Mouse (Mus musculus) liver, embryonic 14.5 days (tissue): ENCODE data around the gene Spock1. TPM values are rescaled to one million over a fixed set of nuclear protein-coding genes. Genes with fewer than 3 reads are reported as not detected.

Experiments
- ATAC-seq: fragments of 200-750 bp; cut with Nextera tagmentation; 2 replicates; pipeline ENCODE4 v1.8.0; 2017; ENCODE audit warnings: moderate number of reproducible peaks, mild to moderate bottlenecking, moderate library complexity; ENCODE audit not compliant: insufficient read depth
- DNase-seq, 3 experiments: peaks; one replicate each; pipeline ENCODE4 v3.0.0-alpha.2; 2012 to 2013; ENCODE audit warnings: low read depth in 3 of 3, low spot score in 3 of 3
- H3K27ac ChIP-seq: fragments of 300-500 bp; sonication (generic); 2 replicates; pipeline ENCODE4 v1.5.1; 2014; ENCODE audit warnings: moderate library complexity, mild to moderate bottlenecking, control low read depth, inconsistent platforms
- H3K27me3 ChIP-seq: fragments of 300-500 bp; sonication (generic); 2 replicates; pipeline ENCODE4 v1.6.1; 2014; ENCODE audit warnings: mild to moderate bottlenecking, low read length, moderate library complexity; ENCODE audit not compliant: control insufficient read depth, insufficient read depth
- H3K36me3 ChIP-seq: fragments of 300-500 bp; sonication (generic); replicated peaks from 2 replicates; pipeline ENCODE4 v1.6.1; 2014; ENCODE audit warnings: low read depth; ENCODE audit not compliant: control insufficient read depth, insufficient read depth
- H3K4me1 ChIP-seq, 2 experiments: fragments of 200-500 bp in 1 of 2; fragments of 300-500 bp in 1 of 2; sonication (generic) in 1 of 2; replicated peaks; 2 replicates each; pipeline ENCODE4 v1.6.1; 2012 to 2014; ENCODE audit warnings: antibody characterized with exemption in 1 of 2, inconsistent platforms in 1 of 2, low read length in 1 of 2; ENCODE audit not compliant: control insufficient read depth in 2 of 2, insufficient read depth in 2 of 2
- H3K4me2 ChIP-seq: fragments of 300-500 bp; sonication (generic); 2 replicates; pipeline ENCODE4 v1.6.1; 2014; ENCODE audit warnings: low read depth, mild to moderate bottlenecking, control low read depth, moderate library complexity
- H3K4me3 ChIP-seq, 2 experiments: fragments of 200-500 bp in 1 of 2; fragments of 300-500 bp in 1 of 2; sonication (generic) in 1 of 2; 2 replicates each; pipeline ENCODE4 v1.5.1; 2012 to 2014; ENCODE audit warnings: low read depth in 2 of 2, low read length in 2 of 2, mild to moderate bottlenecking in 2 of 2, control low read depth in 1 of 2, inconsistent platforms in 1 of 2, moderate library complexity in 1 of 2; ENCODE audit not compliant: insufficient read depth in 1 of 2
- H3K9ac ChIP-seq: fragments of 300-500 bp; sonication (generic); replicated peaks from 2 replicates; pipeline ENCODE4 v1.6.1; 2014; ENCODE audit warnings: mild to moderate bottlenecking, control low read depth, moderate library complexity
- H3K9me3 ChIP-seq: fragments of 300-500 bp; sonication (generic); 2 replicates; pipeline ENCODE4 v1.6.1; 2016; ENCODE audit warnings: low read length, mixed read lengths; ENCODE audit not compliant: control insufficient read depth
- CTCF ChIP-seq: IDR thresholded peaks from 2 replicates; pipeline ENCODE4 v1.5.1; 2016; ENCODE audit warnings: antibody characterized with exemption, low read depth, control low read depth
- EP300 ChIP-seq: IDR thresholded peaks from 2 replicates; pipeline ENCODE4 v1.6.1; 2016; ENCODE audit warnings: antibody characterized with exemption, low read depth
- WGBS: fragments of 180-500 bp; shearing (Covaris S2); extraction: QIAGEN DNeasy Blood & Tissue Kit; methylation state at CpG from one replicate; pipeline ENCODE4 v1.1.7; 2014; ENCODE audit not compliant: insufficient replicate concordance; 5-methylcytosine and 5-hydroxymethylcytosine counted together
- polyA plus RNA-seq, 2 experiments: library from polyadenylated mRNA; depleted of rRNA in 1 of 2; stranded (reverse) in 1 of 2; unstranded in 1 of 2; fragments of >200 nt; fragmentation: Nextera tagmentation in 1 of 2; extraction: Ambion mirVana in 1 of 2; gene quantifications; 2 replicates each; pipeline versions ENCODE4 v1.2.1 to v1.2.3; 2012 to 2014

Spock1 gene
- polyA plus RNA-seq, 2 experiments, result 0.06 TPM; not detected in 1

DNA sequence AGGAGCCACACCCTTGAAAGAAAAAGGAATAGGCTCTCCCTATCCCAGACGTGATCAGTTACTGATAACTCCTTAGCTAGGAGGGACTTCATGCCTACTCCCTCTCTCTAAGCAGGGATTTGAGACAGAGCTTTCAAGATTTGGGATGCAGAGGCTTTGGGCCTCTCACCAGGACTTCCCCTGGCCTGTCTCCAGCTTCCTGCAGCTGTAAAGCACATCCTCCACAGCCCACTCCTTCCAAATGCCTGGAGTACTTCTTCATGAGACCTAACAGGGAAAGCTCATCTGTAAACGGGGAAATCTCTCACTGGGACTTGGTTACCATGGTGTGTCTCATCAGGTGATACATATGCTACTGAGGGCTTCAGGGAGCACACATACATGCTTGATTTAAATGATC is 97.3 kb downstream of the Spock1 start:
- no peak overlapping the region for H3K9ac ChIP-seq
- DNase-seq (no peak), ATAC-seq (no peak)
- no peak overlapping the region for H3K4me2 ChIP-seq
- no peaks in the 10 kb centered on the region for H3K27me3 ChIP-seq
- TF ChIP-seq EP300 (no peak), CTCF (no peak)
- peaks cover 0 to 2% of the 10 kb centered on the region in 2 experiments; a peak in 1 of 4 replicates for H3K4me1 ChIP-seq
- no peak overlapping the region for H3K4me3 ChIP-seq
- H3K27ac ChIP-seq, result no peak overlapping the region
- WGBS, result 31% methylated on average over 2 of the region's 2 CpGs
- no peaks in the 10 kb centered on the region for H3K36me3 ChIP-seq
- H3K9me3 ChIP-seq, result no peaks in the 10 kb centered on the region

DNA sequence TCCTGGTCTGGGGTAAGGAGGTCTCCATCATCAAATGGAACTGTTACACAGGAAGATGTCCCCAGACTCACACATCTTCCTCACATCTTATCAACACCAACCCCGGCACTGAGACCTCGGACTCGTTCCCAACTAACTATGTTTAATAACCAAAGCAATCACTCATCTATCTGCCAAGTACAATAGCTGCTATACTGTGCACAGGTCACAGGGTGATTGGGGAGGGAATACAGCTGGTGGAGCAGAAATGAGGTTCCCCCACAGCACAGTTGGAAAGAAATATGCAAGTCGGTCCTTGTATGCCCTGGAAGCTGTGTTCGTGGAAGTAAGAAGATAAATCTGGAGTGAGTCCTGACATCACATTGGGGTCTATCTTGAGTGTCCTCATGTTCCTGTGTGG is 98.0 kb downstream of the Spock1 start:
- WGBS, result 68% methylated on average over 5 of the region's 5 CpGs
- no peak for ATAC-seq
- TF ChIP-seq CTCF, result no peak
- no peak for TF ChIP-seq EP300

DNA sequence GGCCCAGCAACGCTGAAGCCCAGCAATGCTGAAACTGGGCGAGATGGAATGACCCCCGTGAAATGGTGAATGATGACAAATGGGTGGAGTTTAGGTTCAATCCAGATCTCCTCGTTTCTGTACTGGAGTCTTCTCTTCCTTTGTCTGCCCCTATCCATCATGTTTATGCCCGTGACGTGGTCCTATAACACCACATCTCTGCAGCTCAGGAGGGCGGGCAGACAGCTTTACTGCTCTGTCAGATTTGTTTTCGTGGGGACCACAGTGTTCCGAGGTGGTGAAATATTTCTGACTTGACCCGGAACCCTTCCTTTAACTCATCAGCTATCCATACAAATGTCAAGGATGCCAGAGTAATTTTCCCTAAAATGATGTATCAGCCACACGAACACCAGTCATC is 98.5 kb downstream of the Spock1 start:
- no peaks in the 10 kb centered on the region for H3K9me3 ChIP-seq
- no peaks in the 10 kb centered on the region for H3K36me3 ChIP-seq
- TF ChIP-seq CTCF (no peak), EP300 (no peak)
- no peak overlapping the region for H3K4me3 ChIP-seq
- no peak overlapping the region for H3K4me2 ChIP-seq
- no peak overlapping the region for H3K9ac ChIP-seq
- 56% methylated on average over 11 of the region's 11 CpGs for WGBS
- ATAC-seq, result no peak
- H3K4me1 ChIP-seq, result peaks cover 0 to 2% of the 10 kb centered on the region in 2 experiments; a peak in 1 of 4 replicates
- H3K27ac ChIP-seq, result no peak overlapping the region
- no peak for DNase-seq
- H3K27me3 ChIP-seq, result no peaks in the 10 kb centered on the region

More for the DNA sequence above, 98.0 kb downstream of the Spock1 start:
- peaks cover 0 to 2% of the 10 kb centered on the region in 2 experiments; a peak in 1 of 4 replicates for H3K4me1 ChIP-seq
- no peak overlapping the region for H3K4me2 ChIP-seq
- no peaks in the 10 kb centered on the region for H3K36me3 ChIP-seq
- no peak overlapping the region for H3K4me3 ChIP-seq
- no peak overlapping the region for H3K9ac ChIP-seq
- no peaks in the 10 kb centered on the region for H3K9me3 ChIP-seq
- no peaks in the 10 kb centered on the region for H3K27me3 ChIP-seq
- no peak for DNase-seq
- H3K27ac ChIP-seq, result no peak overlapping the region

DNA sequence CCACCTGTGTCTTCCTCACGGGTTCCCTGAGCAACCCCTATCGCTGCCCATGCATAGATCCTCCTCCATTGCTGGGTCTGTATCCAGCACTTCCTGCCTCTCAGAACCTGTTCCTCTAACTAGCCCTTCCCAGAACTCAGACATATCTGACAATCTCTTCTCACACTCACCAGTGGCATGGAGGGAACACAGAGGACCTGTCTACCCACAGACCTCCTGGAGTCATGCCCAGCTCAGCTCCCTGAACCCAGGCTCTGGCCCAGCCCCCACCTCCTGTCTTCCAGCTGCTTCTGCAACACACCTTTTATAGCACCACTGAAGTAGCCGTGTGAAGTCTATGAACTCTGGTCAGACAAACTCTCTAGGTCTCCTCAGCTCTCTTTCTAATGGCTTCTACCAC is 101.3 kb downstream of the Spock1 start:
- Histone ChIP-seq H3K4me2 (no peak overlapping the region), H3K36me3 (no peaks in the 10 kb centered on the region), H3K27me3 (no peaks in the 10 kb centered on the region), H3K4me3 (no peak overlapping the region), H3K9me3 (no peaks in the 10 kb centered on the region), H3K4me1 (peaks cover 0 to 2% of the 10 kb centered on the region in 2 experiments; a peak in 1 of 4 replicates), H3K27ac (no peak overlapping the region), H3K9ac (no peak overlapping the region)
- DNase-seq (no peak), ATAC-seq (no peak)
- TF ChIP-seq CTCF, result no peak
- no peak for TF ChIP-seq EP300
- WGBS, result 58% methylated on average over 3 of the region's 3 CpGs

- WGBS, result 64% methylated on average over 6 of the region's 6 CpGs
- DNase-seq (no peak), ATAC-seq (no peak)
Observed at GRCm38 (mm10) chr13:57806301-57806700, 101.8 kb downstream of the Spock1 start.

More at GRCm38 (mm10) chr13:57806301-57806700, 101.8 kb downstream of the Spock1 start:
- no peaks in the 10 kb centered on the region for H3K9me3 ChIP-seq
- no peak overlapping the region for H3K4me3 ChIP-seq
- TF ChIP-seq CTCF (no peak), EP300 (no peak)
- H3K9ac ChIP-seq, result no peak overlapping the region
- H3K27me3 ChIP-seq, result no peaks in the 10 kb centered on the region
- H3K36me3 ChIP-seq, result no peaks in the 10 kb centered on the region
- no peak overlapping the region for H3K27ac ChIP-seq
- no peak overlapping the region for H3K4me2 ChIP-seq
- H3K4me1 ChIP-seq, result peaks cover 0 to 2% of the 10 kb centered on the region in 2 experiments; a peak in 1 of 4 replicates
